Mouse (Mus musculus) retina, postnatal 7 days (tissue): Measurements from ENCODE around the gene Plekhh2.
"Not testable (repeated sequence)": the region's sequence is repeated elsewhere in the genome, so short reads cannot be mapped to it uniquely, and the experiment has no call there.

Experiments
- DNase-seq: peaks from one replicate; pipeline ENCODE4 v3.0.0-alpha.2; 2012; ENCODE audit warnings: low read depth, low spot score

The Plekhh2 gene

GRCm38 (mm10) chr17:84510961-84511639 is 595 bp upstream of the Plekhh2 start:
- DNase-seq: no peak

- no peak for DNase-seq
Measured at GRCm38 (mm10) chr17:84512516-84513085, 906 bp downstream of the Plekhh2 start.

GRCm38 (mm10) chr17:84515901-84516300 is 4.2 kb downstream of the Plekhh2 start:
- DNase-seq: no peak

- no peak for DNase-seq
Measured at GRCm38 (mm10) chr17:84519346-84519745, 7.7 kb downstream of the Plekhh2 start.

- no peak for DNase-seq
Measured at GRCm38 (mm10) chr17:84520057-84520456, 8.4 kb downstream of the Plekhh2 start.

- DNase-seq: no peak
Measured at GRCm38 (mm10) chr17:84529356-84529755, 17.7 kb downstream of the Plekhh2 start.

GRCm38 (mm10) chr17:84530202-84530796 is 18.6 kb downstream of the Plekhh2 start:
- no peak for DNase-seq

- no peak for DNase-seq
Measured at GRCm38 (mm10) chr17:84532909-84533499, 21.3 kb downstream of the Plekhh2 start.

GRCm38 (mm10) chr17:84533841-84534240 is 22.1 kb downstream of the Plekhh2 start:
- DNase-seq: no peak

- no peak for DNase-seq
Measured at GRCm38 (mm10) chr17:84534632-84535031, 22.9 kb downstream of the Plekhh2 start.

GRCm38 (mm10) chr17:84535226-84535625 is 23.5 kb downstream of the Plekhh2 start:
- no peak for DNase-seq

GRCm38 (mm10) chr17:84537301-84537700 is 25.6 kb downstream of the Plekhh2 start:
- no peak for DNase-seq

- no peak for DNase-seq
Measured at GRCm38 (mm10) chr17:84537966-84538365, 26.3 kb downstream of the Plekhh2 start.

- DNase-seq: no peak
Measured at GRCm38 (mm10) chr17:84540603-84541002, 28.9 kb downstream of the Plekhh2 start.

- no peak for DNase-seq
Measured at GRCm38 (mm10) chr17:84550902-84551877, 39.5 kb downstream of the Plekhh2 start.

- DNase-seq: peak; percentile 71
Measured at GRCm38 (mm10) chr17:84552230-84552629, 40.5 kb downstream of the Plekhh2 start.

- DNase-seq: not testable (repeated sequence)
Measured at GRCm38 (mm10) chr17:84564264-84564663, 52.6 kb downstream of the Plekhh2 start.

GRCm38 (mm10) chr17:84565762-84566161 is 54.1 kb downstream of the Plekhh2 start:
- no peak for DNase-seq

- no peak for DNase-seq
Measured at GRCm38 (mm10) chr17:84566773-84567555, 55.3 kb downstream of the Plekhh2 start.

GRCm38 (mm10) chr17:84568807-84569206 is 57.1 kb downstream of the Plekhh2 start:
- DNase-seq: no peak

GRCm38 (mm10) chr17:84569770-84570169 is 58.1 kb downstream of the Plekhh2 start:
- DNase-seq: no peak
